Mouse (Mus musculus) megakaryocyte, embryonic 14.5 days (primary cell): Measurements from ENCODE around the gene Ppil3.

Source experiments
- FLI1 ChIP-seq: IDR thresholded peaks from 2 replicates; pipeline ENCODE4 v1.6.1; 2012; ENCODE audit warnings: low read length, inconsistent platforms, mixed read lengths
- GATA1 ChIP-seq: IDR thresholded peaks from 3 replicates; pipeline ENCODE4 v1.6.1; 2012; ENCODE audit warnings: mixed read lengths, low read length, inconsistent platforms, borderline replicate concordance

GRCm38 (mm10) chr1:58407321-58407720, 38.0 kb downstream of the Ppil3 start:
- TF ChIP-seq GATA1 (no peak), FLI1 (no peak)
